Mouse (Mus musculus): ENCODE data around the gene Lman2l.

DNA sequence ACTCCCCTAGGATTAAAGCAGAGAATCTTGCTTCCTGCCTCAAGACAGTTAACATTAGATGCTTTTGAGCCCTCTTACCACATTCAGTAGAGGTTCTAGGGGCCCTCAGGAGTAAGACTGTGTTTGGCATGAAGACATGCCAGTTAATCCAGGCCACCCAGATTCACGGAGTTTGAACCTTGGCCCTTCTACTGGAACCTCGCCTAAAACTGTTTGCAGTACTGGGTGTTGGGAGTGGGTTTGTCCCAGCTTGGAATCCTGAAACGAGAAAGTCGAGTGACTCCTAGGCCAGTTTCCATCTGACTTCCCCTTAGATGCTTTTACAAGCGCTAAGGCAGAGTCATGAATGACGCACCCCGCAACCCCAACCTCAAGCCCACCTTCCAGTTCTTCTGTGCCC is 31.4 kb upstream of the Lman2l start:
- TF ChIP-seq POLR2A (IDR thresholded peaks at IDR 0.05; ENCODE audit: insufficient read depth, low read length) (no peak), CTCF (IDR thresholded peaks at IDR 0.05; ENCODE audit: low read depth, low read length) (no peak)

Measured in ES-Bruce4 (cell line).